Mouse (Mus musculus): ENCODE measurements around the gene Nfic. TPM values are rescaled to one million over a fixed set of nuclear protein-coding genes. Genes with fewer than 3 reads are reported as not detected.

Nfic gene
- polyA plus RNA-seq, 2 experiments, result 38.1 to 98.9 TPM

GRCm38 (mm10) chr10:81406504-81407440 is 48.7 kb downstream of the Nfic start:
- H3K4me3 ChIP-seq (replicated peaks; ENCODE audit: low read length), result peak overlapping the region; percentile 17; the same call in 1 of the 2 replicates
- H3K36me3 ChIP-seq (ENCODE audit: control insufficient read depth, insufficient read depth, low read length), result peaks cover 67% of the 10 kb centered on the region
- H3K4me2 ChIP-seq (replicated peaks; ENCODE audit: low read depth, low read length, severe bottlenecking), result peak overlapping the region; percentile 25
- DNase-seq (ENCODE audit: low spot score) (no peak), ATAC-seq (ENCODE audit: low FRiP score, low read depth) (no peak)
- H3K9ac ChIP-seq (ENCODE audit: low read depth, low read length, severe bottlenecking), result peak overlapping the region; percentile 12; the same call in 1 of the 2 replicates
- 19% methylated on average over 24 of the region's 24 CpGs for WGBS
- no peaks in the 10 kb centered on the region for H3K9me3 ChIP-seq (ENCODE audit: control insufficient read depth, low read length)
- peaks cover 56% of the 10 kb centered on the region for H3K4me1 ChIP-seq (ENCODE audit: control insufficient read depth, insufficient read depth, low read length)
- H3K27ac ChIP-seq (replicated peaks; ENCODE audit: low read depth, low read length), result no peak overlapping the region
- TF ChIP-seq POLR2A (IDR thresholded peaks at IDR 0.05; ENCODE audit: borderline replicate concordance, extremely low read depth, insufficient read depth, insufficient read length), result no peak
- H3K27me3 ChIP-seq (ENCODE audit: control insufficient read depth, insufficient read depth, low read length), result no peaks in the 10 kb centered on the region

DNA sequence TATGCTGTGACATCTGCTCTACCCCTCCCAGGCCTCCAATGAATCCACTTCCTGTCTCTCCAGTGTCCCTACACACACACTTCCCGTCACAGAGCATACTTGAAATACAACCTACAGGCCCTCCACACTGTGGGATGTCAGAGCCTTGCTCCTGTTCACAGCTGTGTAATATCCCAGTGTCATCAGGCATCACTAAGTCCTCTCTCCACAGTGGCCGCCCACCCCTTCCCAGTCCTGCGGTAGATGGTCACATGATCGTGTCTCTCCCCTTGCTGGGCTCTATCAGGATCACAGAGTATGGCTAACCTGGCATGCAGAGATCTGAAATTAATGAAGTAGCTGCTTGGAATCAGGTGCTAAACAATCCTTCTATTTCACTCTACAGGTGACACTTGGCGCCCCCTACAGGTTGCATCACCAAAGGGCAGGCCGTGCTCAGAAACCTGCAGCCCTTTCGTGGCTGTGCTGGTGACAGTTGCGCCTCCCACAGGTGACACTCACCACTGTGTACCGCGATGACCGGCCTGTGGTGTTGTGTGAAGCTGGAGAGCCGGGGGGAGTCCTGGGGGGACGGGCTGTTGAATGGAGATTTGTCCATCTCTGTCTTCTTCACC is 49.7 kb downstream of the Nfic start:
- DNase-seq (ENCODE audit: low spot score) (no peak), ATAC-seq (ENCODE audit: low FRiP score, low read depth) (no peak)
- Histone ChIP-seq H3K4me2 (replicated peaks; ENCODE audit: low read depth, low read length, severe bottlenecking) (no peak overlapping the region), H3K9ac (ENCODE audit: low read depth, low read length, severe bottlenecking) (no peak overlapping the region), H3K27ac (replicated peaks; ENCODE audit: low read depth, low read length) (no peak overlapping the region), H3K36me3 (ENCODE audit: control insufficient read depth, insufficient read depth, low read length) (peaks cover 72% of the 10 kb centered on the region), H3K27me3 (ENCODE audit: control insufficient read depth, insufficient read depth, low read length) (no peaks in the 10 kb centered on the region), H3K4me1 (ENCODE audit: control insufficient read depth, insufficient read depth, low read length) (peaks cover 59% of the 10 kb centered on the region), H3K9me3 (ENCODE audit: control insufficient read depth, low read length) (no peaks in the 10 kb centered on the region), H3K4me3 (replicated peaks; ENCODE audit: low read length) (no peak overlapping the region)
- TF ChIP-seq POLR2A (IDR thresholded peaks at IDR 0.05; ENCODE audit: borderline replicate concordance, extremely low read depth, insufficient read depth, insufficient read length), result no peak
- 47% methylated on average over 13 of the region's 13 CpGs for WGBS

DNA sequence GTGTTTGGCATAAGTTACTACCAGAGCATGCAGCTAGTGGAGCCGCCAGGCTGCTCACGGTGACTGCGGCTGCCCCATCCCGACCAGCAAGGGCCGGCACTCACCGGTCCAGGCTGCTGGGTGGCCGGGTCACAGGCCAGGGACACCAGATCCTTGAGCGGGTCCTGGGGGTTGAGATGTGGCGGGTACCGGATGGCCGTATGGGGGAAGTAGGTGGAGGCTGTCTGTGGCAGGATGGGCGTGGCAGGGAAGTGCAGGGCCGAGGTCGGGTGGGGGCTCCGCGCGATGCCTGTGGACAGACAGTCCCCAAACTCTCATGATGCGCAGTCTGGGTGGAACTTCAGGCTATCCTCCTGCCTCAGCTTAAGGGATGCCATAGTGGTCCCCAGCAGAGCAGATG is 50.7 kb downstream of the Nfic start:
- Histone ChIP-seq H3K9ac (ENCODE audit: low read depth, low read length, severe bottlenecking) (no peak overlapping the region), H3K27ac (replicated peaks; ENCODE audit: low read depth, low read length) (no peak overlapping the region), H3K4me2 (replicated peaks; ENCODE audit: low read depth, low read length, severe bottlenecking) (no peak overlapping the region), H3K4me1 (ENCODE audit: control insufficient read depth, insufficient read depth, low read length) (peaks cover 59% of the 10 kb centered on the region), H3K27me3 (ENCODE audit: control insufficient read depth, insufficient read depth, low read length) (no peaks in the 10 kb centered on the region), H3K9me3 (ENCODE audit: control insufficient read depth, low read length) (no peaks in the 10 kb centered on the region), H3K36me3 (ENCODE audit: control insufficient read depth, insufficient read depth, low read length) (peaks cover 82% of the 10 kb centered on the region), H3K4me3 (replicated peaks; ENCODE audit: low read length) (no peak overlapping the region)
- no peak for TF ChIP-seq POLR2A (IDR thresholded peaks at IDR 0.05; ENCODE audit: borderline replicate concordance, extremely low read depth, insufficient read depth, insufficient read length)
- no peak for DNase-seq (ENCODE audit: low spot score)
- 61% methylated on average over 18 of the region's 18 CpGs for WGBS
- ATAC-seq (ENCODE audit: low FRiP score, low read depth), result no peak

- H3K27ac ChIP-seq (replicated peaks; ENCODE audit: low read depth, low read length), result no peak overlapping the region
- H3K9ac ChIP-seq (ENCODE audit: low read depth, low read length, severe bottlenecking), result no peak overlapping the region
- H3K4me2 ChIP-seq (replicated peaks; ENCODE audit: low read depth, low read length, severe bottlenecking), result no peak overlapping the region
- H3K4me1 ChIP-seq (ENCODE audit: control insufficient read depth, insufficient read depth, low read length), result peaks cover 56% of the 10 kb centered on the region
- DNase-seq (ENCODE audit: low spot score), result no peak
- no peak overlapping the region for H3K4me3 ChIP-seq (replicated peaks; ENCODE audit: low read length)
- peaks cover 85% of the 10 kb centered on the region for H3K36me3 ChIP-seq (ENCODE audit: control insufficient read depth, insufficient read depth, low read length)
- TF ChIP-seq POLR2A (IDR thresholded peaks at IDR 0.05; ENCODE audit: borderline replicate concordance, extremely low read depth, insufficient read depth, insufficient read length), result no peak
- no peak for ATAC-seq (ENCODE audit: low FRiP score, low read depth)
- 16% methylated on average over 9 of the region's 9 CpGs for WGBS
- H3K27me3 ChIP-seq (ENCODE audit: control insufficient read depth, insufficient read depth, low read length), result no peaks in the 10 kb centered on the region
- no peaks in the 10 kb centered on the region for H3K9me3 ChIP-seq (ENCODE audit: control insufficient read depth, low read length)
Observed at GRCm38 (mm10) chr10:81404082-81404481, 51.4 kb downstream of the Nfic start.

GRCm38 (mm10) chr10:81403511-81403910 is 51.9 kb downstream of the Nfic start:
- DNase-seq (ENCODE audit: low spot score) (no peak), ATAC-seq (ENCODE audit: low FRiP score, low read depth) (no peak)
- Histone ChIP-seq H3K4me2 (replicated peaks; ENCODE audit: low read depth, low read length, severe bottlenecking) (no peak overlapping the region), H3K27ac (replicated peaks; ENCODE audit: low read depth, low read length) (peak overlapping the region; percentile 77), H3K9ac (ENCODE audit: low read depth, low read length, severe bottlenecking) (no peak overlapping the region), H3K9me3 (ENCODE audit: control insufficient read depth, low read length) (no peaks in the 10 kb centered on the region), H3K27me3 (ENCODE audit: control insufficient read depth, insufficient read depth, low read length) (no peaks in the 10 kb centered on the region), H3K36me3 (ENCODE audit: control insufficient read depth, insufficient read depth, low read length) (peaks cover 83% of the 10 kb centered on the region), H3K4me1 (ENCODE audit: control insufficient read depth, insufficient read depth, low read length) (peaks cover 52% of the 10 kb centered on the region), H3K4me3 (replicated peaks; ENCODE audit: low read length) (no peak overlapping the region)
- WGBS, result 59% methylated on average over 10 of the region's 10 CpGs
- TF ChIP-seq POLR2A (IDR thresholded peaks at IDR 0.05; ENCODE audit: borderline replicate concordance, extremely low read depth, insufficient read depth, insufficient read length), result no peak
